Mouse (Mus musculus) left cerebral cortex, postnatal 14 days (tissue): Measurements from ENCODE around the gene Gm10134. TPM values are rescaled to one million over a fixed set of nuclear protein-coding genes. Genes with fewer than 3 reads are reported as not detected.
"Not testable (repeated sequence)": the region's sequence is repeated elsewhere in the genome, so short reads cannot be mapped to it uniquely, and the experiment has no call there.

Source experiments
- DNase-seq, 2 experiments: peaks; one replicate each; pipeline ENCODE4 v3.0.0; 2021 to 2022; ENCODE audit warnings: low spot score in 2 of 2, mixed read lengths in 1 of 2
- intact Hi-C: fragments of 180-260 bp; cut with DNase I; formaldehyde crosslinking; loops from one replicate; pipeline ENCODE4 v1.15.1; 2025
- total RNA-seq, 2 experiments: library from RNA; stranded (reverse); gene quantifications; 2 replicates each; pipeline ENCODE4 v1.2.3; 2021

Gene Gm10134
- total RNA-seq, 2 experiments from 2014 or later: 1.1 to 1.5 TPM

DNA sequence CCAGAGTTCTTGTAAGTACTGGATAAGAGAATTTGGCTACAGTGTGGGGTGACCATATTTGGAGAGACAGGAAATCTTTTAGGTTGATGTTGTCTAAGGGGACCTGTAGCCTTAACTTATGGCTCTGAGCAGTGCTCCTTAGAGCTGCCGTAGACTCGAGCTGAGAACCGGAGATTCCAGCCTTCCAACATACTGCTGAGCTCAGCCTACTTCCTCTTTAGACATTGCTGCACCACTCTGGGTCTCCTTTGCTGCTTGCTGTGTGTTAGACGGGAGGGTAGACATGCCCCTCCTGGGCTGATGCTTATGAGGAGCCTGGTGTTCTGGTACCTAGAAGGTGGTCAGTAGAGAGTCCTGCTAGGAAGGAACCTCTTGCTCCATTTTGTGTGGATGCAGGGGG lies 7.5 kb upstream of the Gm10134 start:
- intact Hi-C loops: no loop called here
- no peak for DNase-seq

DNA sequence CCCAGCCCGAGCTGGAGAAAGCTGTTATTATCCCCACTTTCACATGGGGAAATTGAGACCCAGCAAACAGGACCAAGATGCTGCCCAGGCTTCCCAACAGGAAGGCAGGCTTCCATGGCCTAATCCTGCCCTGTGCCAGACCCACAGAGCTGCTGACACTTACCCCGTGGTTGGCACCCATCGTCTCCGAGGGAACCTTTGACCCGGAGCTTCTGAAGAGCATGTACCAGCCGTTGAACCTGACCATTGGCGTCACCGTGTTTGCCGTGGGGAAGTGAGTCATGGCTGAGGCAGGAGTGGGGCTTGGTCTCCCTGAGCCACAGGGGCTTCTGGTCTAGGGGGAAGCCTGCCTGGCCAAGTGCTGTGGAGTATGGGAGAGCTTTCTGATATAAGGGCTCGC lies 2.9 kb upstream of the Gm10134 start:
- intact Hi-C loops: no loop called here

DNA sequence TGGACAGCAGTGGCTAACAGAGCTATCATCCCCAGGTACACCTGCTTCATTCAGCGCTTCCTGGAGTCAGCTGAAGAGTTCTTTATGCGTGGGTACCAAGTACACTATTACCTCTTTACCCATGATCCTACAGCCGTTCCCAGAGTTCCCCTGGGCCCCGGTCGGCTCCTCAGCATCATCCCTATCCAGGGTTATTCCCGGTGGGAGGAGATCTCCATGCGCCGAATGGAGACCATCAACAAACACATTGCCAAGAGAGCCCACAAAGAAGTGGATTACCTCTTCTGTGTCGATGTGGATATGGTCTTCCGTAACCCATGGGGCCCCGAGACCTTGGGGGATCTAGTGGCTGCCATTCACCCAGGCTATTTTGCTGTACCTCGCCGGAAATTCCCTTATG lies 1.2 kb upstream of the Gm10134 start:
- intact Hi-C loops: no loop called here
- DNase-seq: no peak

More for the DNA sequence above, 2.9 kb upstream of the Gm10134 start:
- no peak for DNase-seq

DNA sequence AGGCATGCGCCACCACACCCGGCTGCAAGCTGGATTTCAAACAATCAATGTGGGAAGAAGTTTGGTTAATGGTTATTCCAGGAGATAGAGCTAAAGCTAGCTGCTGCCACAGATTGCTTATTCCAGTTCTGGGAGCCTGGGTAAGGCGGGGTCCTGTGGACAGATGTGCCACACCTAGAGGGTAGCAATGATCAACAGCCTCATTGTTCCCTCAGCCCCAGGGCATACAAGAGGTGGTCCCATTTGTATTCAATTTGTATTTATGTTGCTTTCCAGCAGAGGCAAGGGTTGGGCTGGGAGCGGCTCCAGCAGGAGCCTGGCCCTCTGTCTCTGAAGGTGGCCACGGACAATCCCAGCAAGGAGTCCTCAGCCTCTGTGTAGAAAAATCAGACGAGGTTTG lies 396 bp downstream of the Gm10134 start:
- intact Hi-C loops: no loop called here
- no peak for DNase-seq

DNA sequence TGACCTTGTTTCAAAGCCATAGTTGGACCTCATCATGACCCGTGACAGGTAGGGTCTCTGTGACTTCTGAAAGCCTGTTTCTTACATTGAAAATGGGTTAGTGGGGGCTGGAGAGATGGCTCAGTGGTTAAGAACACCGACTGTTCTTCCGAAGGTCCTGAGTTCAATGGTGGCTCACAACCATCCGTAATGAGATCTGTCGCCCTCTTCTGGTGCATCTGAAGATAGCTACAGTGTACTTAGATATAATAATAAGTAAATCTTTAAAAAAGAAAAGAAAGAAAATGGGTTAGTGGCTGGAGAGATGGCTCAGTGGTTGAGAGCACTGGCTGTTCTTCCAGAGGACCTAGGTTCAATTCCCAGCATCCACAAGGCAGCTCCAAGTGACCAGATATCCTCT lies 5.7 kb downstream of the Gm10134 start:
- DNase-seq, intact Hi-C loops: not testable (repeated sequence)

DNA sequence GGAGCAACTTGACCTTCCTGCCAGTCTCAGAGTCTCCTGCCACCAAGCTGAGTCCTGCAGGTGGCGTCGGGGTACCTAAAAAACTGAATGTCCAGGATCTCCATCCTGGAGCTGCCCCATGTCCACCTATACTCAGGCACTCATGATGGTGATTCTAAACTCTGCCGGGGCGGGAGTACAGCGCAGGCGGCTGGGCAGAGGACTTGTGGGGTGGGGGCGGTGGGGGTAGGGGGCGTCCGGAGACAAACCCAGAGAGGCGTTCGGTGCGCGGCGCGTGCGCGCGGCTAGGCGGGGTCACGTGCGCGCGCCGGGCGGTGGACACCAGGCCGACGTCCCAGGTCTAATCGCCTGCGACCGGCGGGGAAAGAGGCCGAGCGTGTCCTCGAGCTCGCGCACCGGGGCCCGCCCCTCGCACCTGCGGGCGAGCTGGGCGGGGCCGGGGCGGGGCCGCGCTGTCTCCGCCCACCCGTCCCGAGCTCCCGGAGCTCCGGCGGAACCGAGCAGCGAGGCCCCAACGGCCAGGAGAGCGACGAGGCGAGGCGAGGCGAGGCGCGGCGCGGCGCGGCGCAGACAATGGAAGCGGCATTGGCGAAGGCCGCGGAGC lies 7.0 kb downstream of the Gm10134 start, which contains the start of gene Ralgds:
Ralgds (plus strand) TSS at position 328 of the 604 bp plus-strand sequence.
- intact Hi-C loops: no loop called here
- no peak for DNase-seq

DNA sequence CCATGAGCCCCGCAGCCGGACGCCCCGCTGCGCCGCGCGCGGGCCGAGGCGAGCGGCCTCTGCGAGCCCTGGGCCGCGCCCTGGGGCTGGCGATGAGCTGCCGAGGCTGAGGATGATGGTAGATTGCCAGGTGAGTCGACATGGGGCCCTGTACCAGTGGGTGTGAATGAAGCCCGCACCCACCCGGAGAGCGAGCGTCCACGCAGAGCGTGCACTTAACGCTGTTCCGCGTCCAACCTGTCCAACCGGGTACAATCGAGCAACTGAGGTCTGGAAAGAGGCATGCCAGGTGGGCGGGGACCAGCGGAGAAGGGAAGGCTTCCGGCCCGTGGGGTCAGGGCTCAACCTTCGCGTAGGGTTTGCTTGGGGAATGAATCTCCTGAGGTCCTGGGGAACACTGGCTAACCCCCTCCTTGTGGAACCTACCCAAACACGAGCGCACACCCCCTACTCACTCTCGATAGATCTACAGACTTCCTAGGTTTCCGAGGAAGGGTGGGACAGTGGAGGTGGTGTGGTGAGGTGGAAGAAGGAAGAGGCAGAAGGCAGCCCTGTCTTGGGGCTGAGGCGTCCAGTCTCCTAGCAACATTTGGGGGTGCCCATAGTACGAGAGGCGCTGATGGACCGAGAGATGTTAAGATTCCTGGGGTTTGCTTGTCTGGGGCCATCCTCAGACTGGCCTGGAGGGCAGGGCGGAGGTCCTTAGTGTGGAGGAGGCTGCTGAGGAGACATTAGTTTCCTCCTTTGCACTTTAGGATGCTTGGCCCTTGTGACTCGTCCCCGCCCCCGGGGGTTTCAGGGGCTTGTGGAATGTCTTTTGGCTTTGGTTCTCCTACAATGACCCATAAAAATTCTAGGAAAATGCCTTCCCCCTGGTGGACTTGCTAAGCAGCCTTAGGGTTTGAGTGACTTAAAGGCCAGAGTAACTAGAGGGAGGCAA lies 7.8 kb downstream of the Gm10134 start:
- intact Hi-C loops: loop anchor here (2.0 kb wide), 2 partner anchors 35 to 69 kb away; partner anchors contain the start of gene Gtf3c5
- DNase-seq: no peak

DNA sequence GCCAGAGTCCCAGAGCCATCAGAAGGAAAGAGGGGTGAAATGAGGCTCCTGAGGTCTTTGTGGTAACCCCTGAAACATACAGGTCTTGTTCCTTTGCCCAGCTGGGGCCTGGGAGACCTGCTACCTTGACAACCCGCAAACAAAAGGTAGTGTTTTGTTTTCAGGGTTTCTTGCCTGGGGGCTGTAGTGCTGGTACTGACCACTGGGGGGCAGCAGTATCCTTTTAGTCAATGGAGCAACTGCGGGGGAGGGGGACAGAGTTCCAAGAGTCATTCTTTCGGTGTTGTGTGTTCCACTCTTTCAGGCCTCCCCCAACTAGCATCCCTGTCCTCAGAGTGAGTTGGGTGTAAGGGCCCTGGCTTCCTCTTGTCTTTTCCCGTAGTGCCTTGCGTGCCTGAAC lies 8.6 kb downstream of the Gm10134 start:
- DNase-seq: peak; percentile 89 to 91
- intact Hi-C loops: loop anchor here (2.0 kb wide), 2 partner anchors 34 to 68 kb away; partner anchors contain the start of gene Gtf3c5

DNA sequence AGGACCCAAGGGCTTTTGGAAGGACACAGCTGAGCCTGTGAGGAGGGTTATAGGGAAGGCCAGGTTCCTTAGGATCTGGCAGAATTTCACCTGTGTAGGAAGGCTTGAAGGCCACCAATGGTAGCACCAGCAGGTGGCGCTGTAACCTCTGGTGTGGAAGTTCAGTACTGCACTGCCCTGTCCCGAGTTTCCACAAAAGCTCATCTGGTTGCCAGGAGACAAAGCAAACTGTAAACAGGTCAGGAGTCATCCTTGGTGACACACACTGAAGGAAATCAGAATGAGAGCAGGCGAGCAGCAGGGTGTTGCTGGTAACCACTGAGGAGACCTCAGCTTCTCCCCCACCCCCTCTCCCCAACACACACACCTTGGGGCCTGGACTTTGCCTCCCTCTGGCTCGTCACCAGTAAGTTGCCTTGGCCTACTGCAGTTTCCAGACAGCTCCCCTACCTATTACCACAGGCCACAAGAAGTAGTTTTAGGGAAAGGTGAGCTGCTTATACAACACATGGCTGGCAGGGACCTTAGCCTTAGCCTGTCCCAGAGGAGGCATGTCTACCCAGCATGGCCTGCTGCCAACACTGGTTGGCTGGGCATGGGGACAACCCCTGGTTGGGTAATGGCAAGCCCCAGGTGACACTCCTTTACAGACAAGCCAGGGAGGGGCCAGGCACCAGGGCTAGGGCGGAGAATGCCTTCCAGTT lies 11.5 kb downstream of the Gm10134 start:
- peak; percentile 76 to 79 for DNase-seq
- intact Hi-C loops: no loop called here

DNA sequence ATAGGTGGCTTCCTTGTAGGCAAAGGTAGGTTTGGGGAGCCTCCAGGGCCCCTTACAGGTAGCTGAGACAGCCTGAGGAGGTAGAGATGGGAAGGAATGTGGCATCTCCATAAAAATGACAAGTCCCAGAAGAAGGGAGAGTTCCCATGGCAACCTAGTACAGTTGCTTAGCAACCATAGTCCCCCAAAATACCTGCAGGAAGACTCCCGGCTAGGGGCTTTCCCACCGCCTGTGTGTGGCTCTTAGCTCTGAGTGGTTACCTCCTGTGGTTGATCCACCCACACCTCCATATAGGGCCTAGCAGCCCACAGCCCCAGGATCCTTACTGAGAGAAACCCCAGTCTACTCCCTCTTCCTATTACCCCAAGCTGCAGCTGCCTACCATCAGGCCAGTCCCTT lies 12.3 kb downstream of the Gm10134 start:
- intact Hi-C loops: no loop called here
- peak; percentile 85 to 94 for DNase-seq

DNA sequence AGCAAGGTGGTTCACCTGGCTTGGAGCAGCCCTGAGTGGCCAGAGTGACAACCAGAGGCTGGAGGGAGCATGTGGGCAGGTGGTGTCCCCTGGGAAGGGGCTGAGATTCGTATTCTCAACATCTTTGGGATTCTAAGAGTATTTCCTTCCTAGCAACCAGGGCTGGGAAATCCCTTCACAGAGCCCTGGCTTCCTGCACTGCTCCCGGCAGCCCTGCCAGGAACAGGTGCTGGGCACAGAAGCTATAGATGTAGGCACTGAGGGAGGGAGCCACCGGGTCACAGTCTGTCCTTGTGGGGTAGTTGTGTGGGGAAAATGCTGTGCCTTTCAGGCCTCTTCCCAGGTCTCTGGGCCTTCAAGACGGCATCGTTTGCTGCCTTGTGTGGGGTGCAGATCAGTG lies 14.7 kb downstream of the Gm10134 start:
- no peak for DNase-seq

DNA sequence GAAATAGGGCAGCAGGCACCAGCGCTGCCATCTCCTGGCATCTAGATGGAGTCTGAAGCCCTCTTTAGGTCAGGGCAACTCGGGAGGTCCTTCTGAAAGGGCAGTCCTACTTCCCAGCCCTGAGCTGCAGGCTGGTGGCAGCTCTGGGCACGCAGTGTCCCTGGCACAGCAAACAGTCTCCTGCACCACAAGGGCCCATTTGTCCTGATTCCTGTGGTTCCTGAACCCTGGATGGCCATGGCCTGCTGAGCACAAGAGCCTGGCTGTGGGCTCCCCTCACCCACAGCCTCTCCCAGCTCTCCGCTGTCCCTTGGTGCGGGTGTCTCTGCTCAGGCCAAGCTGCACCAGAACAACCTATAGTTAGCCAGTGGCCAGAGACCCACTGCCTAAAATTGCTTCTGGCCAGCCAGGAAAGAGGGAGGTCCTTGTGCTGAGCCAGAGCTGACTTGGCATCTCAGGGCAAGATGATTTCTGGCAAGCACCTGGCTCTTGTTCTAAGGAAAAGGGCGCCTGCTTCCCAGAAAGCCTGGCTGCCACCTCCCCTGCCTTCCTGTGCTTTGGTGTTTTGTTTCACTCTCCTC lies 15.8 kb downstream of the Gm10134 start:
- DNase-seq: peak; percentile 64 to 77
- intact Hi-C loops: no loop called here

More for the DNA sequence above, 14.7 kb downstream of the Gm10134 start:
- intact Hi-C loops: no loop called here

DNA sequence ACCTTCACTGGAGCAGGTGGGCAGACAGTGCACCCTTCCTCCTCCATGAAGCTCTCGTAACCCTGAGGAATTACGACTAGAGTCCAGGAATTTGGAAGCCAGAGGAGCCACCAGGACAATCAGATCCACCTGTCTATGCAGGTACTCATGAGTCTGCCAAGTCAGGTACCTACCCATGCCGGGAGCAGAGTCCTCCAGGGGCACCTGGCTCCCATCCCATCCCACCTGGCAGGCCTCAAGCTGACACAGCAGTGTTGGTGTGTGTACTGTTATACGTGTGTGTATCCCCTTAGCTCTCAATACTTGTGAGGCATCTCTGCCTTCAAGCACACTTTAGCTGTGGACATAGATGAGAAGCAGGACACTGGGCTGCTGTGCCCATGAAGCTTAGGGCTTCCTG lies 16.3 kb downstream of the Gm10134 start:
- peak in 1 of 2 experiments; percentile 13 for DNase-seq
- intact Hi-C loops: no loop called here

DNA sequence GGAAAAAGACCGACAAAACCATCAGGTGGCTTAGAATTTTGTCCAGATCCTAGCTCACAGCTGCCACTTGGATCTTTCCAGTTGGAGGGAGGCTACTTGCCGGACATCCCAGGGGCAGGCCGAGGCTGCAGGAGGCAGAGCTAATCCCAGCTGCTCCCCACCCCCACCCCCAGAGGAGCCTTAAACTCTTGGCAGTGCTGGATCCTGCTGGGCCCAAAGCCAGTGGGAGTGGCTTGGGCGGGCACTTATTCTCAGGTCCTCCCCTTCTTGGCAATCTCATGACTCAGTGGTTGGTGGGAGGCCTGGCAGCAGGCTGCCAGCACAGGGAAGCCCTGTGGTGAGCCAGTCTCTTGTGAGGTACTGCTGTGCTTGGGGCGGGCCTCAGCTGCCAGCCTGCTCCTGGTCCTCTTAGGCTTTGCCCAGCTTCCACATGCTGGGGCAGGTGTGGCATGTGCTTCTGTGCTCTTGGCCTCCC lies 17.8 kb downstream of the Gm10134 start:
- intact Hi-C loops: no loop called here
- DNase-seq: peak; percentile 86 to 92

DNA sequence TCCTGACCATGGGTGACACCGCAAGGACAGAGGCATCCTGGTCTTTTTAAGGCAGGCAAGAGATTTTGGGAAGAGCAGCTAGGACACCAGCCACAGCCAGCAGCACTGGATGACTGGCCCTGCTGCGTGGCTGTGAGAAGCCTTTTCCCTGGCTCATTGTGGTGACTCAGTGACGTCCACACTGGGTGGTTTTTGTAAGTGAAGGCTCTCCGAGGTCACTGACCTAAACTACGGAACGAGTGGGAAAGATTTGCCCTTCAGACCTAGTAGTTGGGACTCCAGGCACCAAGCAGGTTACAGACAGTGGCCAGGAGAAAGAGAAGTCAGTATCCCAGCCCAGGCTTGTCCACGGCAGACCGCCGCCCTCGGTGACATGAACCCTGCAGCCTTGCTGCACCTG lies 18.5 kb downstream of the Gm10134 start:
- intact Hi-C loops: no loop called here
- DNase-seq: peak in 1 of 2 experiments; percentile 3

DNA sequence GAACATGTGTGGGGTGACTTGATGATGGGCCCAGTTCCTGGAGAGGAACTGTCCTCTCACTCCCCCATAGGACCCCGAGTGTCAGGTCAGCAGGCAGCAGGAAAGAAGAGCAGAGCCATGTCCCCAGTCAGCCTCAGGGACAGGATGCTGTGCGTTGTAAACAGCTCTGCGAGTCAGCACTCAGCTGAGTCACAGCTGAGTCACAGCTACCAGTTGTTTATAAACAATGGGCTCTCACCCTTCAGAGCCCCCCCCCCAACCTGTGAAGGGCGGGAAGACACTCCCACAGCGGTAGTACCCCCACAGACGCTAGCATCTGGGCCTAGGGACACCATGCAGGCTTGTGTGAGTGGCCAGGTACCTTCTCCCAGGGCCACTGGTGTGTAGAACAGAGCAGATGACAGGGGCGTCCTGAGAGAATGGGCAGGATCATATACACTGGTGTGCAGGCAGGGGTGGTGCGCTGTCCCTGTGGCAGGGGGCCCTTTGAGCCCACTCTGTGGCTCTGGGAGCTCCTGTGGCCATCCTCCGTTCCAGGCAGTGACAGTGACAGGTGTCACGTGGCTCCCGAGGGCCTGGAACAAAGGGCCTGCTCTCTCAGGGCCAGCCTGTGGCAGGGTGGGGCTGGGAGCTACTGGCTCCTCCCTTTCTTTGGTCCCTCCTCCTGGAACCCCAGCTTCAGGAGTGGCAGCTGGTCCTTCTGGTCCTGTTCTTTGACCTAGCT lies 19.5 kb downstream of the Gm10134 start:
- intact Hi-C loops: no loop called here
- DNase-seq: peak in 1 of 2 experiments; percentile 25

DNA sequence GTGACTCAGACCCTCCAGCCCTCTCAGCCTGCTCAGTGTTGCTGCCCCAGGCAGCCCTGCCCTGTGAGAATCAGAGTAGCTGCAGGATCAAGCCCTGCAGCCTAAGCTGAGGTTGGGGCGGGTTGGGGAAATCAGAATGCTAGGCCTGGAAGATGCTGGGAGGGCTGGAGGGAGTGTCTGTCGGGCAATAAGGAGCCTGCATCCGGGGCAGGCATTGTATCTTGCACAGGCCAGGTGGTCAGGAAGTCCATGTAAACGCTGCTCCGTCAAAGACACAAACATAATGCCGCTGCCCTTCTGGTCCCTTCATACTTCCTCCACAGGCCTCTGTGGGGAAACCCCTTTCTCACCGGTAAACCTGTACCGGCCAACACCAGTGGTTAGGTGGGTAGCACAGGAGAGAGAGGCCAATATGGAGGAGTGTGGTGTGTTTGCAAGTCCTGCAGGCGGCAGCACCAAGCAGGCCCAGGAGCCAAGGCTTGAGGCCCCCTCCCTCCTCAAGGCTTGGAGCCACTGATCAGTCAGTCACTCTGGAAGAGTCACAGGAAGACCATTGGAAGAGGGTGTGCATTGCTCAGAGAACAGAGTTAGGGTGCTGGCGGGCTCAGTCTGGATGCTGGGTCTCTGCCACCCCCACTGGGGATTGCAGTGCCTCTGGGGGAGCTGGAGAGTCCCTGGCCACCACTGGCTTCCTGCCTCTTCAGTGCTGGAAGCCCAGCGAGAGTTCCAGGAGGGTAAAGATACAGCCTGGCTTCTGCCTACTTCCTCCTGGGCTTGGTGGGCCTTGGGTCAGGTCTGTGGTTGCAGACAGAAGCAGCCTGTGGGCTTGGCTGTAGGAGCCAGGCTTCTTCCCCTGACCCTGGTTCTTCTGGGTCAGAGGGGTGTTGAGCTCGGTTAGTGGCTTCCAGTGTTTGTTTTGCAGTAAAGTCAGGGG lies 20.3 kb downstream of the Gm10134 start:
- no peak for DNase-seq
- intact Hi-C loops: no loop called here
